Mouse (Mus musculus) gastrocnemius, adult 18-20 months (tissue): Measurements from ENCODE around the gene Cybb. TPM values are rescaled to one million over a fixed set of nuclear protein-coding genes. Genes with fewer than 3 reads are reported as not detected.
"Not testable (repeated sequence)": the region's sequence is repeated elsewhere in the genome, so short reads cannot be mapped to it uniquely, and the experiment has no call there.

Experiments used
- DNase-seq: peaks from one replicate; pipeline ENCODE4 v3.0.0; 2021; ENCODE audit warnings: low spot score
- long read RNA-seq, 2 experiments: library from polyadenylated mRNA; stranded (forward); transcript quantifications; one replicate each; pipeline ENCODE4 v2.0.0; 2021
- total RNA-seq, 2 experiments: library from RNA; stranded (reverse); gene quantifications; 2 replicates each; pipeline ENCODE4 v1.2.3; 2021

The Cybb gene
- total RNA-seq = 1 to 10 TPM; 1.1 to 1.2 TPM
- long read RNA-seq, experiment 1 = 0 reads
- long read RNA-seq, experiment 2, full-length matches to known transcripts = 1 of 2 reads
- long read RNA-seq, experiment 2, partial matches to known transcripts = 0 of 2 reads
- long read RNA-seq, experiment 2, other reads (novel, unspliced or antisense) = 1 of 2 reads

GRCm38 (mm10) chrX:9487671-9488070 is at the start of gene Cybb:
Cybb (minus strand) TSS chrX:9487771.
- no peak for DNase-seq

GRCm38 (mm10) chrX:9536881-9537280 is 49.3 kb upstream of the Cybb start:
- no peak for DNase-seq

- DNase-seq = peak; percentile 10
Observed at GRCm38 (mm10) chrX:9519969-9520368, 32.4 kb upstream of the Cybb start.

DNA sequence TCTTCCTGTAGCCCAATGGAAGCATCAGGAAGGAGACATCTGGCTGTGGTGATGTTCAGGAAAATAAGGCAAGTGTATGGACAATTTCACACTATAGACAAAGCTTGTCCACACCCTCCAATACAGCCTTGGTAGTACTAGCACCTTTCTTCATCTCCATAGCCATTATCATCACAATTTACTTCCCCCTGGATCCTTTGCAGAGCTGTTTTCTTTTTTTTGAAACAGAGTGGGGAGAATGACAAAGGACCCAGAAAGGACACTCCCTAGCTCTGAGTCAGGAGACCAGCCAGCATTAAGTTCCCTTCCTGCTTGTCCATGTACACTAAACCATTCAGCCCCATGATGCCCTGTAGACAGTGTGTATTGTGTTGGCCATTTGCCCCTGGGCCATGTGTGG is 30.0 kb upstream of the Cybb start:
- not testable (repeated sequence) for DNase-seq

- DNase-seq = not testable (repeated sequence)
Observed at GRCm38 (mm10) chrX:9475036-9475435, 12.5 kb downstream of the Cybb start.

- DNase-seq = no peak
Observed at GRCm38 (mm10) chrX:9474440-9474839, 13.1 kb downstream of the Cybb start.

DNA sequence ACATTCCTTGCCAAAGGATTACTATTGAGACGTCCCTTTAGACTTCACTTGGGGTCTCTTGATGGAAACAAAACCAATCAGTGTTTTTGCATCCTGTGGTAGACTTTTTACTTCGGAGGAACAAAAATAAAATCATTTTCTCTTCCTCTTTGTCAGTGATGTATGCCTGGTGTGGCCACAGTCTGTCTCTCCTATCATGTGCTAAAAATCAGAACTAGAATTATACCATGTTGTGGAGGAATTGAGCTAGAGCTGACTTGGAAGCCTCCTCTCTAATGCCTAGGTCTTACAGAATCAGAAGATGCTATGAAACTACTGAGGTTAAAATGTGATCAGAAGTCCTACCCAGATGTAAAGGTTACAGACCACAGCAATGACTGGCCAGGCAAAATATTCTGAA is 13.8 kb downstream of the Cybb start:
- DNase-seq = no peak

DNA sequence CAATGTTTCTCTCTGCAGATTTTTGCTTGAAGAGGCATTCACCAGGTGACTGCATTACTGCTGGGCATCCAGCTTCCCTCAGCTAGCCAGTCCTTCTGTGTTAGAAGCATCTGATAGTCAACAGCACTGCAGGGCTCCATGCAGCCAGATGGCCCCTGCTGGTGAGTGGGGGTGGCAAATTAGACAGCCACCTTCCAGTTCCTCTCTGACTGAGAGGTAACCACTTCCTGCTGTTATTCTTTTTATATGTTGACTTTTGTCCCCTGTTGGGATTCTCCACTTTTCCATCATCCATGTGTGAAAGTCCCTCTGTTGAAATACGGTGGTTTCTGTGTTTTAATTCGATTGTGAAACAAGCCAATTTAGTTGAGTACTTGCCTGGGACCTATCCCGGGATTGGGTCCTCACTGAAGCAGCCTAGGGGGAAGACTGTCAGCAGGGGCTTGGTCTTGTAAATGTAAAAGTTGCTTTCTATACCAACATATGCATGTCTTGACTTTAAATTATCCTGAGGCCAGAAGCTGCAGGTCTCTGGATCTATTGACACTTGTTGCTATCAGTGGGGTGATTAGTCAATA is 16.7 kb downstream of the Cybb start:
- no peak for DNase-seq

- no peak for DNase-seq
Observed at GRCm38 (mm10) chrX:9469100-9469499, 18.5 kb downstream of the Cybb start.

GRCm38 (mm10) chrX:9467020-9467419 is 20.6 kb downstream of the Cybb start:
- no peak for DNase-seq

GRCm38 (mm10) chrX:9465890-9466289 is 21.7 kb downstream of the Cybb start:
- DNase-seq = no peak

DNA sequence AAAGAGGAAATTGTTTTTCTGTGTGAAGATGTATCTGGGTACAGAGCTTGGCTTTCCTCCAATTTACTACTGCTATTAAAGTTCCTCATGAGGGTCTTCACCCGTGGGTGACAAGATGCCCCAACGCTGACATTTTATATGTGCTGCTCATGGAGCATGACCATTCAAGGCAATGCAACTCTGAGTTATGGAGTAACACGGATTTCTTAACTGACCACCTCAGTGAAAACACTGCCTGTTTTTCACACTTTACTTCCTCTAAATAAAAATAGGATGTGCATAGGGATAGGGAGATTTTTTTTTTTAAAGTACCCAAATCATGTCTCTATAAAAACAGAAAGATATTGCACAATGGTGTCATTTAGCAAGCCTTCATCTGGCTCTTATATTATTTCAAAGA is 24.9 kb downstream of the Cybb start:
- no peak for DNase-seq

- DNase-seq = no peak
Observed at GRCm38 (mm10) chrX:9461399-9461798, 26.2 kb downstream of the Cybb start.

DNA sequence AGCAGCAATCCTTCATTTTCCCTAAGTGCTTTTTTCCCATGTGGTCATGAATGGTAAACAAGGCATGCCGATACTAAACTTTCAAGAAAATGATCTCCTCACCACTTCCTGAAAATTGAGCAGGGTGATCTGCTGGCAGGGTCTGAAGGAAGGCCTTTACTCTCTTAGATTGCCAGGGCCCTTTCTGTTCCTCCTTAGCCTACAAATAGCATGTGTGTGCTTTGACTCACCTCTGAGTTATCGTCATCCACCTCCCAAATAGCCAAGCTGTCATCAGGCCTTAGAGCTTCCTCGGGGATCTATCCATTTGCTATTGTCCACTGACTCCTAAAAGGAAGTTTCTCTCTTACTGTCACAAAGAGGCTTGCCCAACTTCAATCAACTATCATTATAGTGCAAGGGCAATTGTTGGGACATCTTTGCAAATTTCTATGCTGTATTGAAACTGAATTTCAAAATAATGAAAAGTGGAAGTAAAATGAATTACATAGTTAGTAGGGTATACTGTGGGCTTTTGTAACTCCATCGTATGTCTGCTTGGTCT is 27.1 kb downstream of the Cybb start:
- no peak for DNase-seq

DNA sequence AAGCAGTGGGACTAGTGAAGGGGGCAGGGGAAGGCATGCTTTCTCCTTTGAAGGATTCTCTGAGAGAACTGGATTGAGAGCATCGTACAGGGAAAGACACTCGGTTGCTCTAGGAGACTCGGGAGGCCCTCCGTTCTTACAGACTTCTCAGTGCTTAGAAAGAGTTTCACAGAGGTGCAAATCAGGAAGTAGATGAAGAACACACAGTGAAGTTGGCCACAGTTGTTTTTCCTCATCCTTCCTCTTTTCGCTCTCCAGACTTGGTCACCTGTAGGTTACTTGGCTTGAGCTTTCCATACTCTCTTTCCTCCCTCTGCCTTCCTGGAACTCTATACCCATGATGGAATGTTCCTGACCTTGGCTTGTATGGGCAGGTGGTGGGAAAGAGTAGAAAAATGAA is 35.2 kb downstream of the Cybb start:
- no peak for DNase-seq

DNA sequence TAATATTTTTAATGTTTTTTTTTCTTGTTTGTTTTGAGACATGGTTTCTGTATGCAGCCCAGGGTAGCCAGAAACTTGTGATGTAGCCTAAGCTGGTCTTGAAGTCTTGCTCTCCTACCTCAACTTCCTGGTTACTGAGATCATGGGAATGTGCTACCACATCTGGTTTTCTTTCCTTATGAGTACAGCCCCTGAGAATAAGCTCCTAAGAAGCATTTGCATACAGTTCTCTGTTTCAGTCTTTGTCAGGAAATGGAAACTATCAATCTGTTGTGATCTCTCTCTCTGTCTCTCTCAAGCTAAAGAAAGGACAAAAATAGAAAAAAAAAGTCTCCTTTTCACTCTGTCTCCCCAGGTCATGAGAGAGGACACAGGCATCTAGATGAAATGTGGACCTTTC is 40.3 kb downstream of the Cybb start:
- no peak for DNase-seq

GRCm38 (mm10) chrX:9441102-9441501 is 46.5 kb downstream of the Cybb start:
- DNase-seq = no peak

- DNase-seq = no peak
Observed at GRCm38 (mm10) chrX:9440556-9440955, 47.0 kb downstream of the Cybb start.

- DNase-seq = no peak
Observed at GRCm38 (mm10) chrX:9439257-9439656, 48.3 kb downstream of the Cybb start.

- DNase-seq = no peak
Observed at GRCm38 (mm10) chrX:9413889-9414288, 73.7 kb downstream of the Cybb start.
